Mouse (Mus musculus) adrenal gland, postnatal 10 days (tissue): ENCODE data around the gene Ttll4. TPM values are rescaled to one million over a fixed set of nuclear protein-coding genes. Genes with fewer than 3 reads are reported as not detected.

ENCODE experiments used
- total RNA-seq, 2 experiments: library from RNA; stranded (reverse); gene quantifications; 2 replicates each; pipeline ENCODE4 v1.2.3; 2021

Gene Ttll4
- total RNA-seq, 2 experiments from 2014 or later, result 15.0 to 25.9 TPM

Other genes with a start within 250 kb of the Ttll4 start
- 10 to 100 TPM; 31.7 to 35.0 TPM for gene Cnot9, start 155.7 kb upstream of the Ttll4 start, total RNA-seq
- gene Plcd4, start 118.9 kb upstream of the Ttll4 start, total RNA-seq, result 1 to 10 TPM in 1 of 2 experiments, under 1 TPM in 1; 0.99 to 2.0 TPM
- 10 to 100 TPM; 18.8 to 20.4 TPM for gene Usp37, start 117.5 kb upstream of the Ttll4 start, total RNA-seq
- gene Zfp142, start 73.5 kb upstream of the Ttll4 start, total RNA-seq, result 10 to 100 TPM; 11.6 to 15.3 TPM
- gene Bcs1l, start 73.5 kb upstream of the Ttll4 start, total RNA-seq, result 10 to 100 TPM; 29.1 to 38.2 TPM
- 10 to 100 TPM; 45.5 to 46.0 TPM for gene Rnf25, start 60.3 kb upstream of the Ttll4 start, total RNA-seq
- 1 to 10 TPM; 2.8 to 3.2 TPM for gene Stk36, start 60.3 kb upstream of the Ttll4 start, total RNA-seq
- gene Cyp27a1, start 51.8 kb downstream of the Ttll4 start, total RNA-seq, result 10 to 100 TPM; 15.1 to 15.2 TPM
- gene Prkag3, start 87.5 kb downstream of the Ttll4 start, total RNA-seq, result 1 to 10 TPM in 1 of 2 experiments, under 1 TPM in 1; 0.69 to 1.1 TPM
- 1 to 10 TPM; 2.6 to 4.2 TPM for gene Wnt6, start 110.1 kb downstream of the Ttll4 start, total RNA-seq
- gene Wnt10a, start 129.8 kb downstream of the Ttll4 start, total RNA-seq, result under 1 TPM; 0.27 to 0.57 TPM
- gene Cdk5r2, start 193.2 kb downstream of the Ttll4 start, total RNA-seq, result 1 to 10 TPM; 4.8 to 6.6 TPM
- under 1 TPM; 0.84 to 0.97 TPM for gene Fev, start 223.7 kb downstream of the Ttll4 start, total RNA-seq
- gene Cryba2, start 231.4 kb downstream of the Ttll4 start, total RNA-seq, result 1 to 10 TPM in 1 of 2 experiments, under 1 TPM in 1; 0.51 to 1.1 TPM